Mouse (Mus musculus) gonadal fat pad, adult 2 months (tissue): ENCODE results near the gene Fam43a. TPM values are rescaled to one million over a fixed set of nuclear protein-coding genes. Genes with fewer than 3 reads are reported as not detected.
A peak's percentile ranks its signal among the peaks of the same experiment; 100 is the strongest.

ENCODE experiments used
- DNase-seq: peaks from one replicate; pipeline ENCODE4 v3.0.0-alpha.2; 2012; ENCODE audit warnings: low read depth
- polyA plus RNA-seq: library from polyadenylated mRNA; depleted of rRNA; stranded (reverse); fragments of >200 nt; gene quantifications from 2 replicates; pipeline ENCODE4 v1.2.3, GENCODE M21; 2012

The Fam43a gene
- polyA plus RNA-seq, 1 experiment = 20.8 TPM

- DNase-seq = no peak
These were observed 3.5 kb upstream of the Fam43a start for GRCm38 (mm10) chr16:30595835-30596557.

- peak; percentile 74 for DNase-seq
These were observed 2.4 kb upstream of the Fam43a start for GRCm38 (mm10) chr16:30596959-30597681.

GRCm38 (mm10) chr16:30600431-30601045 is 1.0 kb downstream of the Fam43a start:
- no peak for DNase-seq

GRCm38 (mm10) chr16:30601046-30601832 is 1.7 kb downstream of the Fam43a start:
- DNase-seq = no peak

GRCm38 (mm10) chr16:30601946-30602345 is 2.4 kb downstream of the Fam43a start:
- no peak for DNase-seq

GRCm38 (mm10) chr16:30602684-30603530 is 3.4 kb downstream of the Fam43a start:
- no peak for DNase-seq

GRCm38 (mm10) chr16:30603531-30603842 is 4.0 kb downstream of the Fam43a start:
- DNase-seq = no peak

- DNase-seq = no peak
These were observed 4.7 kb downstream of the Fam43a start for GRCm38 (mm10) chr16:30604061-30604806.

GRCm38 (mm10) chr16:30604807-30605137 is 5.2 kb downstream of the Fam43a start:
- DNase-seq = no peak

- DNase-seq = no peak
These were observed 6.0 kb downstream of the Fam43a start for GRCm38 (mm10) chr16:30605528-30605927.

GRCm38 (mm10) chr16:30607868-30608267 is 8.3 kb downstream of the Fam43a start:
- DNase-seq = no peak

GRCm38 (mm10) chr16:30611331-30611730 is 11.8 kb downstream of the Fam43a start:
- DNase-seq = no peak

- no peak for DNase-seq
These were observed 13.6 kb downstream of the Fam43a start for GRCm38 (mm10) chr16:30613122-30613521.

GRCm38 (mm10) chr16:30614122-30614521 is 14.6 kb downstream of the Fam43a start:
- DNase-seq = no peak

- DNase-seq = no peak
These were observed 15.3 kb downstream of the Fam43a start for GRCm38 (mm10) chr16:30614705-30615317.

- no peak for DNase-seq
These were observed 16.8 kb downstream of the Fam43a start for GRCm38 (mm10) chr16:30616281-30616680.

- DNase-seq = no peak
These were observed 24.1 kb downstream of the Fam43a start for GRCm38 (mm10) chr16:30623645-30624044.

- no peak for DNase-seq
These were observed 25.1 kb downstream of the Fam43a start for GRCm38 (mm10) chr16:30624640-30625039.

GRCm38 (mm10) chr16:30627586-30628337 is 28.2 kb downstream of the Fam43a start:
- no peak for DNase-seq
